Mouse (Mus musculus): ENCODE results near the gene B3gnt6. TPM values are rescaled to one million over a fixed set of nuclear protein-coding genes. Genes with fewer than 3 reads are reported as not detected.

The B3gnt6 gene
- polyA plus RNA-seq, 1 experiment from 2014 or later: 0.05 TPM

GRCm38 (mm10) chr7:98142648-98143047 is 56.6 kb downstream of the B3gnt6 start:
- no peak for ATAC-seq
- H3K4me1 ChIP-seq (replicated peaks): no peaks in the 10 kb centered on the region
- no peak overlapping the region for H3K4me2 ChIP-seq (replicated peaks)
- no peak overlapping the region for H3K9ac ChIP-seq
- no peak overlapping the region for H3K4me3 ChIP-seq (replicated peaks)
- H3K27ac ChIP-seq: no peak overlapping the region
- no peaks in the 10 kb centered on the region for H3K36me3 ChIP-seq
- no peaks in the 10 kb centered on the region for H3K27me3 ChIP-seq (replicated peaks)
- H3K9me3 ChIP-seq: no peaks in the 10 kb centered on the region
- WGBS: 80% methylated on average over 3 of the region's 3 CpGs

Other genes starting within 250 kb of the B3gnt6 start
- gene Myo7a, start 80.0 kb downstream of the B3gnt6 start, polyA plus RNA-seq (2015; fragmentation: Nextera tagmentation; extraction: Ambion mirVana): 21.5 and 25.7 TPM in 2 replicates
- gene Omp, start 54.0 kb downstream of the B3gnt6 start, polyA plus RNA-seq (2015; fragmentation: Nextera tagmentation; extraction: Ambion mirVana): 0.23 and 0.49 TPM in 2 replicates
- gene Capn5, start 21.2 kb downstream of the B3gnt6 start, polyA plus RNA-seq (2015; fragmentation: Nextera tagmentation; extraction: Ambion mirVana): 10.2 TPM in 2 replicates
- gene Acer3, start 121.7 kb upstream of the B3gnt6 start, polyA plus RNA-seq (2015; fragmentation: Nextera tagmentation; extraction: Ambion mirVana): 20.0 and 20.5 TPM in 2 replicates
- 8.2 and 8.8 TPM in 2 replicates for gene Tsku, start 161.8 kb upstream of the B3gnt6 start, polyA plus RNA-seq (2015; fragmentation: Nextera tagmentation; extraction: Ambion mirVana)
- 0.68 and 1.2 TPM in 2 replicates for gene Gucy2d, start 240.9 kb upstream of the B3gnt6 start, polyA plus RNA-seq (2015; fragmentation: Nextera tagmentation; extraction: Ambion mirVana)

Measured in intestine, embryonic 15.5 days (tissue).